Mouse (Mus musculus) intestine, embryonic 16.5 days (tissue): ENCODE results near the gene 9130213A22Rik. TPM values are rescaled to one million over a fixed set of nuclear protein-coding genes. Genes with fewer than 3 reads are reported as not detected.

Experiments used
- ATAC-seq: fragments of 200-750 bp; cut with Nextera tagmentation; 2 replicates; pipeline ENCODE4 v1.8.0; 2017; ENCODE audit warnings: moderate TSS enrichment, moderate library complexity
- H3K27ac ChIP-seq: fragments of 300-500 bp; sonication (generic); 2 replicates; pipeline ENCODE4 v1.5.1; 2014; ENCODE audit warnings: mild to moderate bottlenecking, low read length
- H3K27me3 ChIP-seq: fragments of 300-500 bp; sonication (generic); replicated peaks from 2 replicates; pipeline ENCODE4 v1.6.1; 2014; ENCODE audit warnings: low read length, control low read depth, mixed read lengths; ENCODE audit not compliant: control insufficient read depth, insufficient read depth
- H3K36me3 ChIP-seq: fragments of 300-500 bp; sonication (generic); 2 replicates; pipeline ENCODE4 v1.6.1; 2014; ENCODE audit warnings: low read length, control low read depth; ENCODE audit not compliant: control insufficient read depth, insufficient read depth
- H3K4me1 ChIP-seq: fragments of 300-500 bp; sonication (generic); 2 replicates; pipeline ENCODE4 v1.6.1; 2014; ENCODE audit warnings: low read length, control low read depth, mixed read lengths; ENCODE audit not compliant: control insufficient read depth, insufficient read depth
- H3K4me2 ChIP-seq: fragments of 300-500 bp; sonication (generic); 2 replicates; pipeline ENCODE4 v1.6.1; 2014; ENCODE audit warnings: low read depth, low read length, control low read depth
- H3K4me3 ChIP-seq: fragments of 300-500 bp; sonication (generic); 2 replicates; pipeline ENCODE4 v1.5.1; 2014; ENCODE audit warnings: mild to moderate bottlenecking, low read length
- H3K9ac ChIP-seq: fragments of 300-500 bp; sonication (generic); 2 replicates; pipeline ENCODE4 v1.6.1; 2014; ENCODE audit warnings: low read depth, low read length
- H3K9me3 ChIP-seq: fragments of 300-500 bp; sonication (generic); 2 replicates; pipeline ENCODE4 v1.6.1; 2016; ENCODE audit warnings: low read length, control low read depth; ENCODE audit not compliant: control insufficient read depth
- WGBS: fragments of 180-500 bp; shearing (Covaris S2); extraction: QIAGEN DNeasy Blood & Tissue Kit; methylation state at CpG from one replicate; pipeline ENCODE4 v1.1.7; 2014; 5-methylcytosine and 5-hydroxymethylcytosine counted together
- polyA plus RNA-seq: library from polyadenylated mRNA; unstranded; fragments of >200 nt; fragmentation: Nextera tagmentation; extraction: Ambion mirVana; gene quantifications from 2 replicates; pipeline ENCODE4 v1.2.1, GENCODE M21; 2015

The 9130213A22Rik gene
- polyA plus RNA-seq, 1 experiment from 2014 or later: 0.29 TPM

DNA sequence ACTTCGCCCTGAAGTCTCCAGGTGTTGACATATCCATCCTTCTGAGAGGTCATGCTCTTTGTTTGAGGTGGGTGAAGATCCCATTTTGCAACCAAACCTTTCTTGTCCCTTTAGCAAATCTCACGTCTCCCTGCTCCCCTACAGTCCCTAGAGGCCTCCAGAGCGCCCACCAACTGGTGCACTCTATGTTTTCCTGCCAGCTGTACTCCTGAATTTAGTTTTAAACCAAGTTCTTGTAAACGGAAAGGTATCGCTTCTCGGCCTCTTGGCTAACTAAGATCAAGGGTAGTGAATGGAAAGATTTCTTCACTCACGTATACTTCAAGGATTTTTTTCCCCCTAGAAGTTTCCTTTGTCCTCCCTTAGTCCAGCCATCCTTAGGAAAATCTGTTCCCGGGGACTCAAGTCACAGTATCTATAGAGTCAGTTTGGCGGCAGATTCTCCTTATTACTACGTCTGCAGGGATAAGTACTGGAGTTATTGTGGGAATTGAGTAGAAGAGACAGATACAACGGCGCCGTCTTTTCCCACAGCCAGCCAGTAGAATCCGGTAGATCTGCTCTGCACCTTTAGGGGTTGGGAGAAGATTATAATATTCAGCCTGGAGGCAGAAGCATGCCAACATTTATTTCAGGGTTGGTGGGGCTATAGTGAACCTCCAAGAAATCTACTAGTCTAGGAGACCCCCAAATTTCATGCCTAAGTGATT, 2.8 kb downstream of the 9130213A22Rik start:
- peak overlapping the region; percentile 79 for H3K4me3 ChIP-seq
- ATAC-seq: no peak
- whole genome bisulfite sequencing: 46% methylated on average over 14 of the region's 14 CpGs

DNA sequence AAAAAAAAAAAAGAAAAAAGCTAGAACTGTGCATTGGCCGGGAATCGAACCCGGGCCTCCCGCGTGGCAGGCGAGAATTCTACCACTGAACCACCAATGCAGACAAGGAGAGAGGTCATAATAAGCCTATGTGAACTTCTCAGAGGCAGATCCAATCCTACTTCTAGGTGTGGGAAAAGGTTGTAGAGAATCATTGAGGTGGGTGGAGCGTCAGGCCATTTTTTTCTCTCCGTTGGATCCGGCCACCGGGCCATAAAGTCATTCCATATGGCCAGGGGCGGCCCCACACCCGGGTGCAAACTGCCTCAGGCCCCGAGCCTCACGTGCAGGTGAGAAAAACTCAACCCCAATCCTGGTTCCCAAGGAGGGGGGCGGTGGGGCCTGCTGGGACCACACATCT, 3.6 kb downstream of the 9130213A22Rik start:
- Histone ChIP-seq H3K36me3 (no peaks in the 10 kb centered on the region), H3K4me1 (peaks cover 30% of the 10 kb centered on the region), H3K27ac (no peak overlapping the region), H3K27me3 (no peaks in the 10 kb centered on the region), H3K4me2 (peak overlapping the region; percentile 91), H3K9ac (peak overlapping the region; percentile 83; the same call in 1 of the 2 replicates), H3K4me3 (peak overlapping the region; percentile 87), H3K9me3 (no peaks in the 10 kb centered on the region)
- ATAC-seq: peak; percentile 6; the same call in 1 of the 2 replicates
- WGBS: 1% methylated on average over 15 of the region's 15 CpGs

More for the DNA sequence above, 2.8 kb downstream of the 9130213A22Rik start:
- H3K4me2 ChIP-seq: peak overlapping the region; percentile 91
- H3K9me3 ChIP-seq: no peaks in the 10 kb centered on the region
- no peaks in the 10 kb centered on the region for H3K36me3 ChIP-seq
- peaks cover 30% of the 10 kb centered on the region for H3K4me1 ChIP-seq
- H3K27me3 ChIP-seq: no peaks in the 10 kb centered on the region
- no peak overlapping the region for H3K27ac ChIP-seq
- H3K9ac ChIP-seq: peak overlapping the region; percentile 82

DNA sequence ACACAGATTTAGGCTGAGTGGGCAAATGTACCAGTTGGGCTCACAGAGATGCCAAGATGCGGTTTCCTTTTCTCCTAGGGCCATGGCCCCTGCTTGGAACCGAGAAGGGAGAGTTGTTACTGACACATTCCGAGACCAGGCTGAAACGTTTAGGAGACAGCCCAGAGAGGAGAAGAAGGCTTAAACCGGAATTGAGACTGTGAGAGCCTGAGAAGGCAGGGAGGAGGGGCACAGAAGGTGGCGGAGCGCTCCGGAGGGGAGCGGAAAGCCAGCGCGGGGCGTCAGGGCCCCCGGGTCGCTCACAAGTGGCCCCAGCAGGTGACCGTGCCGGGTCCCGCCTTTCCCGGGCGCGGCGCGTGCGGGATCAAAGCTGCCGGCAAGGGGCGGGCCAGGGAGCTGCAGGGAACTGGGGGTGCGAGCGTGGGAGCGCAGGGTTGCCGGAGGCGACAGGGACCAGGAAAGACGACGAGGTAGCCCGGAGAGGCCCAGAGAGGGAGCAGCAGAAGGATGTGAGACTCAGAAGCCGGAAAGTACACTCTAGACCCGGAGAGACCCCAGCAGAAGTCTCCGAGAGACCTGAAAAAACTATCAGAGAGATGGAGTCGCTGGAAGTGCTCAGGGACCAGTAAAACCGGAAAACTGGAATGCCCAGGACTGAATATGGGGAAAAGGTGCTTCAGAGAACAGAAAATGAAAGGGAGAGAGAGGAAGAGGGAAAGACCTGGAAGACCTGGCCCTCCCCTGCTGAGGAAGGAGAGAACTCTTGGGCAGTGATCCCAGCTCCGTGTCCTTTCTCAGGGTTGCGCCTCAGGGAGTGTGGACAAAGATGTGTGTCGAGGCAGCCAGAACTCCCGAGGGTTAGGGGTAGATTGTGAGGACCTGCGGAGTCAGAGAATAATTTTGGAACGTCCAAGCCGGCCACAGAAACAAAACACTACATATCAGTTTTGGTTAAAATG, 4.4 kb downstream of the 9130213A22Rik start:
- Histone ChIP-seq H3K27ac (peak overlapping the region; percentile 89), H3K4me1 (peaks cover 30% of the 10 kb centered on the region), H3K36me3 (no peaks in the 10 kb centered on the region), H3K27me3 (no peaks in the 10 kb centered on the region), H3K9ac (peak overlapping the region; percentile 83), H3K9me3 (no peaks in the 10 kb centered on the region), H3K4me2 (peak overlapping the region; percentile 91), H3K4me3 (peak overlapping the region; percentile 87)
- WGBS: under 1% methylated on average over 45 of the region's 45 CpGs
- peak; percentile 54 for ATAC-seq

DNA sequence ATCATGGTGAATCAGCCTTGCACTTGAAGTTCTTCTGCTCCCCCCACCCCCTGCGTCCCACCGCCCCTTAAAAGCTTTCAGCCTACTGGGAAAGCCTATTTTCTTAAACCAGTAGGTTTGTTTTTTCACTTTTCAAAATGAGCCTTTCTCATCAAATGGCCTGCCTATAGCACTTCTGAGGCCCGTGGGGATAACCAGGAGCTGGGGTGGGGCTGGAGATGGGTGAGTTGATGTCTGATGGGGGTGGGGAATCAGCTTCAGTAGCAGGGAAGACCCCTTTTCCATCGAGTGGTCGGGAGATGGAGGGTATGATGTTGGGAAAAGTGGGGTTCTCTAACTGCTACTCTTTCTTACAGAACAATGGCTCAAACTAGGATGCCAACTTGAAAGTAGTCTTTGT, 5.5 kb downstream of the 9130213A22Rik start:
- Histone ChIP-seq H3K27ac (no peak overlapping the region), H3K4me2 (no peak overlapping the region; the same call in 1 of the 2 replicates), H3K4me3 (no peak overlapping the region), H3K9me3 (no peaks in the 10 kb centered on the region), H3K27me3 (no peaks in the 10 kb centered on the region), H3K4me1 (peaks cover 30% of the 10 kb centered on the region), H3K9ac (no peak overlapping the region), H3K36me3 (no peaks in the 10 kb centered on the region)
- ATAC-seq: no peak
- 54% methylated on average over 5 of the region's 5 CpGs for WGBS

DNA sequence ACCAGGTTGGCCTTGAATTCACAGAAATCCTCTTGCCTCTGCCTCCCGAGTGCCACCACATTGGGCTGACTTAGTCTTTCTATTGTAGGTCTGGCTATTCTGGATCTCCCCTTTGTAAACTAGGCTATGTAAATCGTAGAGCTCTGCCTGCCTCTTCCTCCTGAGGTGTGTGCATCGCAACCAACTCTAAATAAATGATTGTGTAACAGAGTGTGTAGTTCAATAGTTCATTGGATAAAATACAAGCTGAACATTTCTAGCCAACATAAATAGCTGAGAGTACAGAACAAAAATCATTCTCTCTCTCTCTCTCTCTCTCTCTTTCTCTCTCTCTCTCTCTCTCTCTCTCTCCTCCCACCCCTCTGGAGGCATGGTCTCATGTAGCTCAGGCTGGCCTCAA, 7.8 kb downstream of the 9130213A22Rik start:
- H3K27ac ChIP-seq: no peak overlapping the region
- H3K4me3 ChIP-seq: no peak overlapping the region
- H3K36me3 ChIP-seq: no peaks in the 10 kb centered on the region
- H3K4me2 ChIP-seq: no peak overlapping the region
- no peaks in the 10 kb centered on the region for H3K27me3 ChIP-seq
- peaks cover 19% of the 10 kb centered on the region for H3K4me1 ChIP-seq
- no peak overlapping the region for H3K9ac ChIP-seq
- no peak for ATAC-seq
- H3K9me3 ChIP-seq: no peaks in the 10 kb centered on the region
- WGBS: 84% methylated on average over 3 of the region's 3 CpGs

DNA sequence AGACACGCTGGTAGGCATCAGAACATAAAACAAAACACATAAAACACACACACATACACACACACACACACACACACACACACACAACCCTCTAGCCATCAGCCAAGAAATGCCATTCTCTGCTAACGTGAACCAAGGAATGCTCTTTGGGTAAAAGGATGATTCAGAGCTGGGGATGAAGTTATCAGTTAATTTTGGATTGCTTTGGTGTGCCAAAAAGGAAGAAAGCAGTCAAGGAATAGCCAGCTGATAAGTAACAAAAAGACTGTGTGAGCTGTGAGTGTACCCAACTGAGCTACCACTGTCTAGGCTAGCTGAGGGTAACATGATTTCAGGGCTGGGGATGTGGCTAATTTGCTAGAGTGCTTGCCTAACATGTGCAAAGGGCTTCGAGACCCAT, 8.4 kb downstream of the 9130213A22Rik start:
- peaks cover 18% of the 10 kb centered on the region for H3K4me1 ChIP-seq
- 64% methylated on average over 3 of the region's 3 CpGs for WGBS
- H3K4me3 ChIP-seq: no peak overlapping the region
- H3K27ac ChIP-seq: no peak overlapping the region
- no peak overlapping the region for H3K9ac ChIP-seq
- H3K27me3 ChIP-seq: no peaks in the 10 kb centered on the region
- no peak for ATAC-seq
- no peak overlapping the region for H3K4me2 ChIP-seq
- no peaks in the 10 kb centered on the region for H3K9me3 ChIP-seq
- 0 out of 2 replicates have a peak, but pooled peaks cover under 1% of the 10 kb centered on the region for H3K36me3 ChIP-seq

DNA sequence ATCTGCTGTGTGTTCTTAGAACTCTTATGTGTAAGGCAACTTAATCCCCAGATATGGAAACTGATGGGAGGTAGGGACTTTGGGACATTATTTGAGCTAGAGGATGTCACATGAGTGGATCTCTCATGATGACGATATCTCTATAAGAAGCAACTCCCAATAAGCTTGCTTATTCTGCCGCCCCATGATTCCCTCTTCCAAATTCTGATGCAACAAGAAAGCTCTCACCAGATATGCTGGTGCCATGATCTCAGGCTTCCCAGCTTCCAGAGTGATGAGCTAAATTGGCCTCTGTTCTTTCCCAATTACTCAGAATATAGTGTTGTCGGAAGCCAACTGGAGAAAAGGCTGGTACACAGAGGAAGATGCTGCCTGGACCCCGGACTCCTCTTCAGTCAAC, 10.5 kb downstream of the 9130213A22Rik start:
- H3K4me3 ChIP-seq: no peak overlapping the region
- no peak overlapping the region for H3K27ac ChIP-seq
- no peak overlapping the region for H3K9ac ChIP-seq
- H3K4me2 ChIP-seq: no peak overlapping the region
- no peak for ATAC-seq
- H3K4me1 ChIP-seq: peaks cover 10% of the 10 kb centered on the region
- no peaks in the 10 kb centered on the region for H3K27me3 ChIP-seq
- WGBS: 65% methylated on average over 4 of the region's 4 CpGs
- peaks cover 15% of the 10 kb centered on the region for H3K36me3 ChIP-seq
- H3K9me3 ChIP-seq: no peaks in the 10 kb centered on the region

DNA sequence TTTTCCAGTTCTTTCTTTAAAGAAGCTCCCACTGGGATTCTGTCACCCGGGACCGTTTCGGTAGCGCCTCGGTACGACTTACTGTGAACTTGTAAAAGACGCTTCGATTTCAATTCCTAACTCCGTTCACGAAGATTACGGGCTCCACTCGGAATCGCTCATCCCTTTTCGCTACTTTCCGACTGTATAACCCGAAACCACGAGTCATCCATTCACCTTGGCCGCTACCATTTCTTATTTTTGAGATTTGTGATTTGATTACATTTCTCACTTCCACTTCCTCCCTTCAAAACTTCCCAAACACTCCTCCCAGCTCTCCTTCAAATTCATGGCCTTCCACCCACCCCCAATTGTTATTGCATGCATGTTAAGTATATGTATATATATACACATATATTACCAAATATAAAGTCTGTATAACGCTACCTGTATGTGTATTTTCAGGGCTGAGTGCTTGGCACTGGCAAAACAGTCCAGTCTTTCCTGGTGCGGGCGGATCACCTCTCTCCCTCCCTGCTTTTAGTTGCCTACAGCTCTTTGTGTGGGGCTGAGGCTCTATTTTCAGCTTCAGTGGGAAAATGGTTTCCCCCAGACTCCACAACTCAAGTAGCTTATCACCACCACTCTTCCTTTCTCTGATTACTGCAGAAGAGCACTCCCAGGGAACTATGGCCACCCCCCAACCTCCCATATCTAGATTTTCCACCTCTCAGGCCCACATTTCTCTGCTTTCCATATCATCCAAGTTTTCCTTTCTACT, 11.2 kb downstream of the 9130213A22Rik start:
- Histone ChIP-seq H3K4me1 (peaks cover 8% of the 10 kb centered on the region), H3K4me2 (peak overlapping the region; percentile 70), H3K9me3 (no peaks in the 10 kb centered on the region), H3K9ac (peak overlapping the region; percentile 52; the same call in 1 of the 2 replicates), H3K36me3 (peaks cover 19% of the 10 kb centered on the region), H3K27ac (no peak overlapping the region), H3K4me3 (peak overlapping the region; percentile 55), H3K27me3 (no peaks in the 10 kb centered on the region)
- 7% methylated on average over 21 of the region's 21 CpGs for WGBS
- peak; percentile 16; the same call in 1 of the 2 replicates for ATAC-seq
